Mouse (Mus musculus): ENCODE results near the gene Vmn2r124.
"Not testable (repeated sequence)": the region's sequence is repeated elsewhere in the genome, so short reads cannot be mapped to it uniquely, and the experiment has no call there.

Vmn2r124 gene

DNA sequence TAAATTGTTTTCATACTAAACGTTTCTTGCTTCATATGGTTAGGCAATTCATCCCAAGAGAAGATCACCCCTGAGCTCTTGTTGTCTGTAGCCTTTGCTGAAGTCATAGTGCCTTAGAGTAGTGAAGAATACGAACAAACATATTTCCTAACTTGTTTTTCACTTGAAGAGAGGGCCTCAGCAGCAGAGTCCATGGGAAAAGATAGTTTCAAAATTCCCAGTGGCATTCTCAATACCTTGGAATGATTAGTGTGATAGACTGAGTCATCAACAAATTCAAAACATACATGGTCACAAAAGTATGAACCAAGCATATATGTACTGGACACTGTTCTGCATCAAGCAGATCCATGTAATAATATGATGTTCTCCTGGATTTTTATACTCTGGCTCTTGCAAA, at the start of gene Vmn2r124:
Gene Vmn2r124, plus strand, starts transcription at position 301 of the 400 bp plus-strand sequence.
- no peak for DNase-seq

GRCm38 (mm10) chr17:18004752-18005151, 44.5 kb upstream of the Vmn2r124 start:
- no peak for DNase-seq

- DNase-seq = no peak
These were observed 27.8 kb upstream of the Vmn2r124 start, which contains the start of gene Fpr-rs4 for GRCm38 (mm10) chr17:18021433-18021832. Fpr-rs4 (plus strand) TSS chr17:18021733.

DNA sequence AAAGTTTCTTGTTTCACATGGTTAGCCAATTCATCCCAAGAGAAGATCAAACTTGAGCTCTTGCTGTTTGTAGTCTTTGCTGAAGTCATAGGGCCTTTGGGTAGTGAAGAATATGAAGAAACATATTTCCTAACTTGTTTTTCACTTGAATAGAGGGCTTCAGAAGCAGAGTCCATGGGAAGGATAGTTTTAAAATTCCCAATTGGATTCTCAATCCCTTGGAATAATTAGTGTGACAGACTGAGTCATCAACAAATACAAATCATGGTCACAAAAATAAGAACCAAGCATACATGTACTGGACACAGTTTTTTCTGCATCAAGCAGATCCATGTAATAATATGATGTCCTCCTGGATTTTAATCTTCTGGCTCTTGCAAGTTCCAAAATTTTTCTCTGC, 35.5 kb downstream of the Vmn2r124 start, which contains the start of gene Vmn2r91:
Gene Vmn2r91, plus strand, starts transcription at position 301 of the 400 bp plus-strand sequence.
- not testable (repeated sequence) for DNase-seq

- not testable (repeated sequence) for DNase-seq
These were observed 46.4 kb downstream of the Vmn2r124 start for GRCm38 (mm10) chr17:18095626-18096025.

- DNase-seq = not testable (repeated sequence)
These were observed 53.0 kb downstream of the Vmn2r124 start for GRCm38 (mm10) chr17:18102265-18102664.
